Mouse (Mus musculus) CD4-positive helper T cell, adult 2 months (primary cell): ENCODE data around the gene Prdm8.

Source experiments
- DNase-seq: peaks from one replicate; pipeline ENCODE4 v3.0.0-alpha.2; 2012; ENCODE audit warnings: low read depth, missing footprints, low spot score

Prdm8 gene

DNA sequence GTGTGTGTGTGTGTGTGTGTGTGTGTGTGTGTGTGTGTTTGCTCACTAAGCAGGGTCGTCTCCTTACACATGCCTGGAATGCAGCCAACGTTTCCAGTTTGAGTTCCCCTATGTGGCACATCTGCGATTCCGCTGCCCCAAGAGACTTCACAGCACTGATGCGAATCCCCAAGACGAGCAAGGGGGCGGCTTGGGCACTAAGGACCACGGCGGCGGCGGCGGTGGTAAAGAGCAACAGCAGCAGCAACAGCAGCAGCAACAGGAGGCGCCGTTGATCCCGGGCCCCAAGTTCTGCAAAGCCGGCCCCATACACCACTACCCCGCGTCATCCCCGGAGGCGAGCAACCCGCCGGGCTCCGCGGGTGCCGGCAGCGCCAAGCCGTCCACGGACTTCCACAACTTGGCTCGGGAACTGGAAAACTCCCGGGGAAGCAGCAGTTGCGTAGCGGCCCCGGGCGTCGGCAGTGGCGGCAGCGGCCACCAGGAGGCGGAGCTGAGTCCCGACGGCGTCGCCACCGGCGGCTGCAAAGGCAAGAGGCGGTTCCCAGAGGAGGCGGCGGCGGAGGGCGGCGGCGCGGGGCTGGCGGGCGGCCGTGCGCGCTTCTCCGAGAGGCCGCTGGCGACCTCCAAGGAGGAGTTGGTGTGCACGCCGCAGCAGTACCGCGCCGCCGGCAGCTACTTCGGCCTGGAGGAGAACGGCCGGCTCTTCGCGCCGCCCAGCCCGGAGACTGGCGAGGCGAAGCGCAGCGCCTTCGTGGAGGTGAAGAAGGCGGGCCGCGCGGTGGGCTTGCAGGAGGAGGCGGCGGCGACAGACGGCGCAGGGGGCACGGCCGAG, 18.2 kb downstream of the Prdm8 start:
- peak; percentile 78 for DNase-seq

DNA sequence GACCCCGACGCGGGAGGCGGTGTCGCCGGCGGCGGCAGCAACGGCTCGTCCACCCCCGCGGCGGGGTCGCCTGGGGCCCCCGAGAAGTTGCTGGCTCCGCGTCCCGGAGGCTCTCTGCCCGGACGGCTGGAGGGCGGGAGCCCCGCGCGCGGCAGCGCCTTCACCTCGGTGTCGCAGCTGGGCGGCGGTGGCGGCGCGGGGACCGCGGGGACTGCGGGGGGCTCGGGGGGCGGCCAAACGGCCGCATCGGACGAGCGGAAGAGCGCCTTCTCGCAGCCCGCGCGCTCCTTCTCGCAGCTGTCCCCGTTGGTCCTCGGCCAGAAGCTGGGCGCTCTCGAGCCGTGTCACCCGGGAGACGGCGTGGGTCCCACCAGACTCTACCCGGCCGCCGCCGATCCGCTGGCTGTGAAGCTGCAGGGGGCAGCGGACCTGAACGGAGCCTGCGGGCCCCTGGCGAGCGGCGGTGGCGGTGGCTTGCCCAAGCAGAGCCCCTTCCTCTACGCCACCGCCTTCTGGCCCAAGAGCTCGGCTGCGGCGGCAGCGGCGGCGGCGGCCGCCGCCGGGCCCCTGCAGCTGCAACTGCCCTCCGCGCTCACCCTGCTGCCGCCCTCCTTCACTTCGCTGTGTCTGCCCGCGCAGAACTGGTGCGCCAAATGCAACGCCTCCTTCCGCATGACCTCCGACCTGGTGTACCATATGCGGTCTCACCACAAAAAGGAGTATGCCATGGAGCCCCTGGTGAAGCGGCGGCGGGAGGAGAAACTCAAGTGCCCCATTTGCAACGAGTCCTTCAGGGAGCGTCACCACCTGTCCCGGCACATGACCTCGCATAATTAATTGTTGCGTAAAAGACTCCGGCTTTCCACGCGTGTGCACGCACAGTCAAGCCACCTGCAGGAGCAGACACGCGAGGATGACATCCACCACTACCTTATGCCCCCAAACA, 19.1 kb downstream of the Prdm8 start:
- peak; percentile 25 for DNase-seq

DNA sequence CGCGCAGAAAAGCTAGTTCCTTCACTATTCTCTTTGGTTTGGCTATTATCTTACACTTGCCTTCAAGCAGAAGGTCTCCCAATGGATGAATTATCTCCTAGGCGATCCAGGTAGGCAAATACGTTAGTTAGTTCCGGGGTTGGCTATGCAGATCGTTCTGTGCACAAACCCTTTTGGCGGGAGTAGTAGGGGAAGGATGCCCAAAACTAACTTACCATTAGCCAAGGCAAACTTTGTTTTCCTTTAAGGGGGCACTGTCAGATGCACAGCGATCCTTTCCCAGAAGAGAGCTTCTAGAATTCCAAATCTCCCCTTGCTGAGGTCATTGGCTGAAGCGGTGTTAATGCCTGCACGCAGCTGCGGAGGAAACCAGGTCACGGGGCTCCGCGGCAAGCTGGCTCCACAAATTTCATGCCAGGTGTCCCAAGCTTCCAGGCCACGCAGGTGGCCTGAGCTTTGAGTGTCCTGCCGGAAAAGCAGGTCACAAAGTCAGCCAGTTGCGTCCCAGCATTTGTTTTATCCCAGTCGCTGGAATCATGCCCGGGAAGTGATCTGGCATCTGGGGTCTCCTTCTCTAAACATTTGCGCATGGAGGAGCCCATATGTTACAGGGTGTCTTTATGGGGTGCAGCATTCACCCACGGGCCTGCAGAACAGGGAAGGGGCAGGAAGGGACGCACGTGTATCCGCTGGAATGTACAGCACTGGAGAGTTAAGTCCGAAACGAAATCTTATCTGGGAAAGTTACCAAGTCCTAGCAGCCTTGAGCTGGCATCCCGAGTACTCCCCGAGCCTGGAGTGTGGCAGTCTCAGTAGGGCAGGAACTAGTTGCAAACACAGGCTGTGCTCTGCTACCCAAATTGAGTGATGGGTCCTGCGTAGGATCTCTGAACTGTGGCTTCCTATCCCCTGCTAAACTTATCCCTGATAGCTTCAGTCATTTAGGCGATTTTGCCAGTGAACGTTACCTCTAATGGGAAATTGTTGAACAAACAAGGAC, 22.5 kb downstream of the Prdm8 start:
- no peak for DNase-seq

DNA sequence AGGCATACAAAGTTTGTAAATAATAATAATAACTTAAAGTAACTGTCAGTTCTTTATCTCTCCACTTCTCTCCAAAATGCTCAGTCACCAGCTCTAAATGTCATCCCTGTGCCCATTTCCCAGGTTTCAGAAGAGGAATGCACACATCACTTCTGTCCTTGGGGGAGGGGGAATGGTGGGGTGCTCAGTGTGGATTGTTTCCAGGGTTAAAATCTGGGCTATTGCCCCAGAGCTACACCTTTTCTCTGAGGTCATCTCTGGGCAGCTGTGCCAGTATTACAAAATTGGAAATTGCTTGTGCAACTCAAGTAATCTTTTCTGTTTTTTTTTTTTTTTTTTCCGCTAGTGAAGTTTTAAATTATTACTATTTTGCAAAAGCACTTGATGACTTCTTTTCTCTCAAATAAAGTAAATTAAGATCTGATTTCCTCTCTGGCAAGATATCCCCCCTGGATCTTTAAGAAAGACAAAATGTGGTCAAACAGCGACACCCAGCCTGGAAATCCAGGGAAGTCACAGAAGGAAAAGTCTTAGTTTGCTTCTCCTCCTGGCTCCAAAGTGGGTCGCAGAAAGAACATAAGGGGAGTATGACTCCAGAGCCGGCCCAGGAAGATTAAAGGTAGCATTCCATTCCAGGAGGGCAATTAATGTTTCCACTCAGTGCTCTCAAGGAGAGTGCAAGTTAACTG, 25.4 kb downstream of the Prdm8 start:
- no peak for DNase-seq

DNA sequence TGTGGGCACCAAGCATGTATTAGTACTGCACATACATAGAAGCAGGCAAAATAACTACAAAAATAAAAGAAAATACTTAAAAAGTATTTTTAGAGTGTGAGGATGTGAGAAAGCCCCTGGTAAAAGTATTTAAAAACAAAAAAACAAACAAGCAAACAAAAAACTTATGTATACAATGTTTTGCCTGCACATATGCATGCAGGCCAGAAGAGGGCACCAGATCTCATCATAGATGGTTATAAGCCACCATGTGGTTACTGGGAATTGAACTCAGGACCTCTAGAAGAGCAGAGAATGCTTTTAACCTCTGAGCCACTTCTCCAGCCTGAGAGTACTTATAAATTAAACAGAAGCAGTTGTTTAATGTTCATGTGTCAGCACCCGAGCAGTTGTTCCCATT, 28.0 kb downstream of the Prdm8 start:
- DNase-seq: no peak

DNA sequence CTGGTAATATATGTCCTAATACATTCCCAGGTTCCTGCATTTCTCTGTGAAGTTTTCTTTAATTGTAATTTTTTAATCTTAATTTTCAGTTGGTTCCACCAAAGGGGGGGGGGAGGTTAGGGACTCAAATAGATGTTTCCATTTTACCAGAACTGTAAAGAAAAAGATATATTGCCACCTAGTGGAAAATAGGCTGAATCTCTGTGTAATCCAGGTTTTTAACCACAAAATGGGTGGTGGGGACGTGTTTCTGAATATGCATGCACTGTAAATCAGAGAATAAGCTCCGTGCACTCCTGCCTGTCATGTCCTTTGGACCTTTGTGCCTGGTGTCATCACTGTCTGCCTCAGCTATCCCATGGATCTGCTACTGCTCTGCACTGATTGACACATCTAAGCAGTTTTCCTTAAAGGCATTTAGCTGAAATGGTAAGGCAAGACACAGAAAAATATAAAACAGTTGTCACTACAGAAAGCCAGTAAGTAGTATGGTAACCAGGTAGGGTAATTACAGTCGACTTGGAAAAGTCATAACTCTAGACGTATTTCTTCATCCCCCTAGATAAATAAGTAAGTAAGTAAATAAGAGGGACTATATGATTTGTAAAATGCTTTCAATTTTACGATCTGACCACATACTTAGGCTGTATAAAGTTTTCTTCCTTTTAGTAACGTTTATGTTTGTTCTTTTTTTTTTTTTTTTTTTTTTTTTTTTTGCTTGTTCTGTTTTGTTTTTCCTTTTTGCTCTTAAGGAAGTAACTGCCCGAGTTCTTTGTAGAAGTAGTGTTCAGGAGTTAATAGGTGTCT, 31.6 kb downstream of the Prdm8 start:
- no peak for DNase-seq

DNA sequence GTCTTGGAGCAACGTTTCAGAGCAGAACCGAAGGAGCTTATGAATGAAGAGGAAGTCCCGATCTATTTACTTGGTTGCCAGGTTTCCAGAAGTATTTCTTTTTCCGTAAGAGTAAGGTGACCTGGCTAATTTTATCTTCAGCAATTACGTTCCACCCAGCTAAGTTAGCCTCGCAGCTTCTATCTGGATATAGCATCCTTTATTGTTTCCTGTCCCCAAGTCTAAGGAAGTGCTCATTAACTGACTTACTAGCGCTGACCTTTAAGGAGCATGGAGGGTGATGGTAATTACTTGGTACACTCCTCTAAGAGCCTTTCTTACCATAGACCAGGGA, 32.2 kb downstream of the Prdm8 start:
- no peak for DNase-seq

DNA sequence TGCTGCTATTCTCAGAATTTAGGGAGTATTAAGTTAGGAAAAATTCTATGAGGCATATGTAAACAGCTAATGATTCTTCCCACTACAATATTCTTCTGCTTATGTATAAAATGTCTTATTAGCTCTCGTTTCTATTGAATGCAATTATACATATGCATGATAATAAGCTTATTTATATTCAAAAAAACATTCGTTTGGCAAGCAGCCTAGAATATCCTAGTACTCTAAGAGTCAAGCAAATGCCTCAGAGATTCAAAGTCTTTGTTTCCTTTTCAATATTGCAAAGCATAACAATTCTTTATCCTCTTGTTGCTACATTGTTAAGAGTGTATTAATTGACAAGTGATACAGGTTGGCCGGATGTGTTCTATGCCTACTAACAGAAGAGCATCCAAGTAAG, 34.6 kb downstream of the Prdm8 start:
- no peak for DNase-seq

DNA sequence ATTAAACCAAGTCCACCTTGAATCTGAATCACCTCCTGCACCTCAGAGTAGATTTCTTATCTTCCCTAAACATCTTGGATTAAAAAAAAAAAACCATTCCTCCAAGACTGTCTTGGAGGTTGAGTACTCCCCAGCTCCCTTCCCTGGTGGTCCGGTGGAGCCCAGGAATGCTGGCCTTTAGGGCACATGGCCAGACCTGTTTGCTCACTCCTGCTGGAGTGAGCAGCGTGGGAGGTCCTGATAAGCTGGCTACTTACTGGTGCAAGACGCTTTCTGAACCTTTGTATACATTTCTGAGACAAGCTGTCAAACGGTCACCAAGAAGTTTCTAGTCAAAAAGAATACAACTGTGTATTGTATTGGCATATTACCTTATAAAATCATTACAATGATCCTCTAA, 36.0 kb downstream of the Prdm8 start:
- no peak for DNase-seq

DNA sequence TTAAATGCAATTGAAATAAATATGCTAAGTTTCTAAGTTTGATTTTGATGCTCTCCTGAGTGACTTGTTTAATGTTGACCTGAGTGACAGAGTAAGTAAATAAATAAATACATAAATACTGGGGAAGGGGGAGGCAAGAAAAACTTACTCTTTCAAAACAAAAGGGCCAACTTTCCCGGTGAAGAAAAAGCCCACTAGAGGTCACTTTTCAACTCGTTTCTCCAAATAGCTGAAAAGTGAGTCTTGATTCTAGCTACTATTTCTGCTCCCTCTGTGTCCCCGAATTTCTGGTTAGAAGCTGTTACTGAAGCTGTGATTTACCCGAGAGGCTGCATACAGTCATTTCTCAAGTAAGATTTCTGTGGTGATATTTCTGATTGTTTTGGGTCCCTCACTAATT, 45.5 kb downstream of the Prdm8 start:
- no peak for DNase-seq

DNA sequence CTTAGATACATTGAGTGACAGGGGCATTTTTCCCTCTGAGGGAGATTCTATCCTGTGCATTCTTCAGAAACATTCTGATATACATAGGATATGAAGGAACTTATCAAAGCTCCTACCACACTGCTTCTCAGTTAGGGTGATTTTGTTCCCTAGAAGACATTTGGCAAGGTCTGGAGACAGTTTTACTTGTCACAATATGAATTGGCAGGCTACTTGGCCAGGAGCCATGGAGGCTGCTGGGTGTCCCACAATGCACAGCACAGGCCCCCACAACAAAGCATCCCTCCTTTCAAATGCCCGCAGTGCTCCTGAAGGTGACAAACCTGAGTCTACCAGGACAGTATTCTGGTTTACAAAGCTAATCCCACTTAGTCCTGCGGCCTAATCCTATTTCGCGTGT, 55.0 kb downstream of the Prdm8 start:
- DNase-seq: no peak

DNA sequence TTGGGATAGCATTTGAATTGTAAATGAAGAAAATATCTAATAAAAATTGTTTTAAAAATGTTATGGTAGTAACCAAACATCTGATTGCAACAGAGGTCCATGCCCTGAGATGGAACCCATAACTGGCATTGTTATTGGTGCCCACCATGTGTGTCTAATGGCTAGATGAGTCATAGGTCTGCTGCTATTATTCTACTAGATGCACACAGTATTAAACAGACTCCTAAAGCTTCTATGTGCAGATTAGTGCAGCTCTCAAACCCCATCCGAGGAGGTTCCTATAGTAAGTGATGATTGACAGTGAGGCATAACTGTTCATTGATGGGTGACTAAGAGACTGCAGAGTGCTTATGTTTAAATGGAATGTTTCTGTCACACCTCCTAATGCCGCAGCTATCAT, 59.7 kb downstream of the Prdm8 start:
- DNase-seq: no peak

DNA sequence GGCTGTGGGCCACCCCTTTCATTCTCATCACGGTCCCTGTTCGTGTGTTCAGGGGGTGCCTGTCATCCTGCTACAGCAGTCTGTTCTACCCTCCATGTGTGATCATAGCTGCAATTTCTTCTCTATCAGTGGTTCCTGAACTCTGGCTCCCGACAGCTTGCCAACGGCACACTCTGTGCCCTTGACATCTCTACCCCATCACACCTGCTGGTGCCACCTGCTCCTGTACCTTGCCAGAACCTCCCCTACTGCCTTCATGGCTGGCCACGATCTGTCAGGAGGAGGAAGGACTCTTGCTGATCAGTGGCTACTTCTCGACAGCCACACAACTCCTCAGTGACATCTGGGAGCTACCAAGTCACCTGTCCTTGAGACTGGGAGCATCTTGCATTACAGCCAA, 62.5 kb downstream of the Prdm8 start:
- no peak for DNase-seq

DNA sequence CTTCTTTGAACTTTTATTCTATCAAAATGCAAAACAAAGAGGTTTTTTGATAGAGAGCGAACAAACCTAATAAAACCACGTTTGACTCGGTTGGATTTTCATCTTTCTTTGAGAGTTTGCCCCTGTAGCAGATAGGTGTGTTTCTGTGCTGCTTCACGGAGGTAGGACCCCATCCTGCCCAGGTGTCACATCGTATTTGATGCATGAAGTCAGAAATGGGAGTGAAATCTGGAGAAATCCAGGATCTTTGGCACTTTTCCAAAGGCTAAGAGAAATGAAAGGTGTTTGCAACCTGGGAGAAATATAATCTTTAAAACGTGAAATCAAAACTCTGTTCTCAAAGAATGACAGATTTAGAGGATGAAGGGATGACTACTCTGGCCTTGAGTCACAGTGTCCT, 71.5 kb downstream of the Prdm8 start:
- DNase-seq: no peak
